Mouse (Mus musculus): ENCODE data around the gene Dpp6. TPM values are rescaled to one million over a fixed set of nuclear protein-coding genes. Genes with fewer than 3 reads are reported as not detected.

Dpp6 gene
- polyA plus RNA-seq, 1 experiment from 2014 or later, result 22.8 TPM

- no peaks in the 10 kb centered on the region for H3K27me3 ChIP-seq (replicated peaks)
- no peak overlapping the region for H3K9ac ChIP-seq
- WGBS, result 58% methylated on average over 8 of the region's 8 CpGs
- H3K36me3 ChIP-seq, result no peaks in the 10 kb centered on the region
- no peaks in the 10 kb centered on the region for H3K4me1 ChIP-seq
- no peak overlapping the region for H3K27ac ChIP-seq
- H3K4me3 ChIP-seq, result no peak overlapping the region
- H3K9me3 ChIP-seq, result no peaks in the 10 kb centered on the region
- ATAC-seq (ENCODE audit: low FRiP score, low read depth), result peak; percentile 76
- no peak overlapping the region for H3K4me2 ChIP-seq (replicated peaks)
Observed at GRCm38 (mm10) chr5:27651879-27652814, 835.1 kb downstream of the Dpp6 start.

- Histone ChIP-seq H3K4me3 (no peak overlapping the region), H3K4me1 (no peaks in the 10 kb centered on the region), H3K9me3 (no peaks in the 10 kb centered on the region), H3K27ac (no peak overlapping the region), H3K9ac (no peak overlapping the region), H3K36me3 (no peaks in the 10 kb centered on the region), H3K4me2 (replicated peaks) (no peak overlapping the region), H3K27me3 (replicated peaks) (no peaks in the 10 kb centered on the region)
- ATAC-seq (ENCODE audit: low FRiP score, low read depth), result no peak
- 61% methylated on average over 6 of the region's 6 CpGs for WGBS
Observed at GRCm38 (mm10) chr5:27656101-27656500, 839.1 kb downstream of the Dpp6 start.

- H3K4me3 ChIP-seq, result no peak overlapping the region
- H3K4me2 ChIP-seq (replicated peaks), result no peak overlapping the region
- H3K27me3 ChIP-seq (replicated peaks), result no peaks in the 10 kb centered on the region
- no peaks in the 10 kb centered on the region for H3K4me1 ChIP-seq
- ATAC-seq (ENCODE audit: low FRiP score, low read depth), result no peak
- H3K9ac ChIP-seq, result no peak overlapping the region
- 60% methylated on average over 4 of the region's 4 CpGs for WGBS
- H3K36me3 ChIP-seq, result no peaks in the 10 kb centered on the region
- H3K27ac ChIP-seq, result no peak overlapping the region
- no peaks in the 10 kb centered on the region for H3K9me3 ChIP-seq
Observed at GRCm38 (mm10) chr5:27657672-27658071, 840.7 kb downstream of the Dpp6 start.

DNA sequence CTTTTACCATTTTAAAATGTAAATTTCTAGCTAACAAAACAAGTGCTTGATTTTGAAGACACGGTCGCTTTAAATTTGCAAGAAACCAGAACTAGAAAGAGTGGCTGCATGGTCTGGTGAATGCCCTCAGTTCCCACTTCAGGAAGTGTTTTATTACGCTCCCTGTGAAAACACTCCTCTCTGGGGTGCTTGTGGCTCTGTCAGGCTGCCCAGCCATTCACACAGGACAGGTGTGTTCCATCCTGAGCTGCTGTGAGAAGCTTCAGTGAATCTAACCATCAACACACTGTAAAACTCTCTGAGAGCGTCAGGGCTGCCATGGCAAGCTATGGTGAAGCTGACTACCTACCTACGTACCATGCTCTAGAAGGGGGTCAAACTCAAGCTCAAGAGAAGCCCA is 841.2 kb downstream of the Dpp6 start:
- H3K9ac ChIP-seq, result no peak overlapping the region
- H3K4me2 ChIP-seq (replicated peaks), result no peak overlapping the region
- 71% methylated on average over 5 of the region's 5 CpGs for WGBS
- no peak for ATAC-seq (ENCODE audit: low FRiP score, low read depth)
- H3K4me3 ChIP-seq, result no peak overlapping the region
- H3K36me3 ChIP-seq, result no peaks in the 10 kb centered on the region
- no peaks in the 10 kb centered on the region for H3K27me3 ChIP-seq (replicated peaks)
- no peaks in the 10 kb centered on the region for H3K4me1 ChIP-seq
- no peak overlapping the region for H3K27ac ChIP-seq
- no peaks in the 10 kb centered on the region for H3K9me3 ChIP-seq

DNA sequence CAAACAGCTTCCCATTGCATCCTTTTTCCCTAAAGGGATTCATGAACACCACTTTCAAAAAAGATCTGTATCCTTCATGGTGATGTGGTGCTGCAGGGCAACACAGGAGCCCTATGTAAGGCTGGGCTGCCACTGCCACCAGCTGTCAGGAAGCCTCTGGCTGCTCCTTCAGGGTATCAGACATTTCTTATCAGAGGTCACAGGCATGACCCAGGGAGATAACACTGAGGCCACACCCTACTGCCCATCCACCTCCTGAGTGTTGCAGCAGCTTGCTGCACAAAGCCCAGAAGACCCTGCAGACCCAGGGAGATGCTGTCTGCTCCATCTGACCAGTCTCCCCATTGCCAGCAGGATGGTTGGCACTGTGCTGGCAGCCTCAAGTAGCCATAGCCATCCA is 841.6 kb downstream of the Dpp6 start:
- no peaks in the 10 kb centered on the region for H3K27me3 ChIP-seq (replicated peaks)
- no peak overlapping the region for H3K27ac ChIP-seq
- H3K9ac ChIP-seq, result no peak overlapping the region
- H3K4me1 ChIP-seq, result no peaks in the 10 kb centered on the region
- no peaks in the 10 kb centered on the region for H3K36me3 ChIP-seq
- H3K9me3 ChIP-seq, result no peaks in the 10 kb centered on the region
- ATAC-seq (ENCODE audit: low FRiP score, low read depth), result no peak
- H3K4me2 ChIP-seq (replicated peaks), result no peak overlapping the region
- H3K4me3 ChIP-seq, result no peak overlapping the region

DNA sequence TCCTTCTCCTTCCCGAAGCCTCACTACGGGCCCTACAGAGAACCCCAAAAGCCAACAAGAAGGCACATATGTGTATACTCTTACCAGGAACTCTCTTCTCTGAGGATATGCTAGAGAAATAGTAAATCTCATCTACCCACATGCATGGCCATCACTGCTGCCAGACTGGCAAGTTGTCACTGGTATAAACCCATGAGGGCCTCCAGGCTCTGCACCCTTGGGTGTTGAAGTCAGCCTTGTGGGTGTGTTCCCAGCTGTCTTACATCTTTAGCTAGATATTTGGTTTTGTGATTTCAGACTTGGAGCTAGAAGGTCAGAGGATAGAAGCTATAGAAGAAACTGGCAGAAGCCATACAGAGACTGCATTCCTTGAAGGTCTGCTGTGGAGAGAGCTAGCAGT is 842.0 kb downstream of the Dpp6 start:
- Histone ChIP-seq H3K4me1 (no peaks in the 10 kb centered on the region), H3K9me3 (no peaks in the 10 kb centered on the region), H3K9ac (no peak overlapping the region), H3K36me3 (no peaks in the 10 kb centered on the region), H3K27ac (no peak overlapping the region), H3K4me2 (replicated peaks) (no peak overlapping the region), H3K27me3 (replicated peaks) (no peaks in the 10 kb centered on the region), H3K4me3 (no peak overlapping the region)
- WGBS, result 94% methylated on average over 2 of the region's 2 CpGs
- ATAC-seq (ENCODE audit: low FRiP score, low read depth), result no peak

- Histone ChIP-seq H3K4me1 (no peaks in the 10 kb centered on the region), H3K9me3 (no peaks in the 10 kb centered on the region), H3K4me3 (no peak overlapping the region), H3K27me3 (replicated peaks) (no peaks in the 10 kb centered on the region), H3K27ac (no peak overlapping the region), H3K4me2 (replicated peaks) (no peak overlapping the region), H3K9ac (no peak overlapping the region), H3K36me3 (no peaks in the 10 kb centered on the region)
- WGBS, result 86% methylated on average over 6 of the region's 6 CpGs
- no peak for ATAC-seq (ENCODE audit: low FRiP score, low read depth)
Observed at GRCm38 (mm10) chr5:27659781-27660180, 842.8 kb downstream of the Dpp6 start.

DNA sequence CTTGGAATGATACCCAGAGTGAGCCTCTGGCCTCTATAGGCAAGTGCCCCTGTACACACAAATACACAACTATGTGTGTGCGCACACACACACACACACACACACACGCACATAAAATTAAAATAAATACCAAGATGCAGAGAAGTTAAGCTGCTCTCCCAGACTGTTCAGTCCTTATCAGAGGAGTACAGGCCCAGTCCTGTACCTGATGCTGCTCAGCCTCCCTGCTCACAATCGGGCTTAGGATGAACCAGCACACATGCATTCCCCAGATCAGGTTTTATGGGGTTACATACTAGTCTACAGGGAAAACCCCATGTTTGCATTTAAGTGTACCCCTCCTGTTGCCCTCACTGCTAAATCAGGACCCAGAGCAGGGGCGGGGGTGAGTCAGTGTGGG is 847.1 kb downstream of the Dpp6 start:
- Histone ChIP-seq H3K4me3 (no peak overlapping the region), H3K27me3 (replicated peaks) (no peaks in the 10 kb centered on the region), H3K27ac (no peak overlapping the region), H3K4me2 (replicated peaks) (no peak overlapping the region), H3K4me1 (no peaks in the 10 kb centered on the region), H3K36me3 (no peaks in the 10 kb centered on the region), H3K9me3 (no peaks in the 10 kb centered on the region), H3K9ac (no peak overlapping the region)
- WGBS, result 90% methylated on average over 4 of the region's 4 CpGs
- ATAC-seq (ENCODE audit: low FRiP score, low read depth), result no peak

- Histone ChIP-seq H3K27ac (no peak overlapping the region), H3K9ac (no peak overlapping the region), H3K9me3 (no peaks in the 10 kb centered on the region), H3K36me3 (no peaks in the 10 kb centered on the region; the same call in 1 of the 2 replicates), H3K27me3 (replicated peaks) (no peaks in the 10 kb centered on the region), H3K4me3 (no peak overlapping the region), H3K4me1 (no peaks in the 10 kb centered on the region), H3K4me2 (replicated peaks) (no peak overlapping the region)
- 73% methylated on average over 2 of the region's 2 CpGs for WGBS
- no peak for ATAC-seq (ENCODE audit: low FRiP score, low read depth)
Observed at GRCm38 (mm10) chr5:27671487-27671886, 854.5 kb downstream of the Dpp6 start.

DNA sequence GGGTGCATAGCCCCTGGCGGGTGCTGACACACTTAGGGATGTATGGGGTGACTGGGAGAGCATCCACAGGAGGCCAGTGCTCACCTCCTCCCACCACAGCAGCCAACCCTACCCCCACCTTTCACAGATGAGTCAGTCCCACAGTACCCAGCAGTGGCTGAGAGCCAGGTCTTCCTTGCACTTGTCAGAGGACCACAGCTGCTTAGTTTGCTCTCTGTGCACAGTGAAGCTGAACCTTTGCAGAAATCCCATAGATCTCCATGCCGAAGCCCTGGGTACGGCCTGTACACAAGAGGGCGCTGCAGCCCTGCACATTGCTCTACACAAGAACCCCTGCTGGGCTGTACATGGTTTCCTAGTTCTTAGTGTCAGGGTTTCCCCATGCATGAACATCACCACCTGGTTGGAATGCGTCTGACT is 860.3 kb downstream of the Dpp6 start:
- no peak for ATAC-seq (ENCODE audit: low FRiP score, low read depth)
- Histone ChIP-seq H3K27me3 (replicated peaks) (no peaks in the 10 kb centered on the region), H3K4me3 (no peak overlapping the region), H3K9ac (no peak overlapping the region), H3K36me3 (no peaks in the 10 kb centered on the region), H3K4me1 (no peaks in the 10 kb centered on the region), H3K27ac (no peak overlapping the region), H3K9me3 (no peaks in the 10 kb centered on the region), H3K4me2 (replicated peaks) (no peak overlapping the region)
- 60% methylated on average over 5 of the region's 5 CpGs for WGBS

GRCm38 (mm10) chr5:27679151-27679550 is 862.1 kb downstream of the Dpp6 start:
- Histone ChIP-seq H3K4me3 (no peak overlapping the region), H3K9ac (no peak overlapping the region), H3K27ac (no peak overlapping the region), H3K4me2 (replicated peaks) (no peak overlapping the region), H3K36me3 (no peaks in the 10 kb centered on the region), H3K27me3 (replicated peaks) (no peaks in the 10 kb centered on the region), H3K9me3 (no peaks in the 10 kb centered on the region), H3K4me1 (no peaks in the 10 kb centered on the region)
- WGBS, result 86% methylated on average over 1 of the region's 1 CpGs
- ATAC-seq (ENCODE audit: low FRiP score, low read depth), result no peak

- ATAC-seq (ENCODE audit: low FRiP score, low read depth), result no peak
- Histone ChIP-seq H3K27me3 (replicated peaks) (no peaks in the 10 kb centered on the region), H3K27ac (no peak overlapping the region), H3K4me3 (no peak overlapping the region), H3K4me2 (replicated peaks) (no peak overlapping the region), H3K4me1 (no peaks in the 10 kb centered on the region), H3K9me3 (no peaks in the 10 kb centered on the region), H3K9ac (no peak overlapping the region), H3K36me3 (no peaks in the 10 kb centered on the region)
- WGBS, result 39% methylated on average over 5 of the region's 5 CpGs
Observed at GRCm38 (mm10) chr5:27680476-27680875, 863.5 kb downstream of the Dpp6 start.

- no peaks in the 10 kb centered on the region for H3K4me1 ChIP-seq
- no peak overlapping the region for H3K4me3 ChIP-seq
- H3K27ac ChIP-seq, result no peak overlapping the region
- no peak overlapping the region for H3K4me2 ChIP-seq (replicated peaks)
- WGBS, result 70% methylated on average over 11 of the region's 11 CpGs
- ATAC-seq (ENCODE audit: low FRiP score, low read depth), result no peak
- no peak overlapping the region for H3K9ac ChIP-seq
- peaks cover 3% of the 10 kb centered on the region; the same call in 1 of the 2 replicates for H3K9me3 ChIP-seq
- H3K27me3 ChIP-seq (replicated peaks), result no peaks in the 10 kb centered on the region
- no peaks in the 10 kb centered on the region for H3K36me3 ChIP-seq
Observed at GRCm38 (mm10) chr5:27685162-27685561, 868.2 kb downstream of the Dpp6 start.

Data from neural tube, embryonic 12.5 days (tissue).